Mouse (Mus musculus): Measurements from ENCODE around the gene Cd2bp2.

Gene Cd2bp2

DNA sequence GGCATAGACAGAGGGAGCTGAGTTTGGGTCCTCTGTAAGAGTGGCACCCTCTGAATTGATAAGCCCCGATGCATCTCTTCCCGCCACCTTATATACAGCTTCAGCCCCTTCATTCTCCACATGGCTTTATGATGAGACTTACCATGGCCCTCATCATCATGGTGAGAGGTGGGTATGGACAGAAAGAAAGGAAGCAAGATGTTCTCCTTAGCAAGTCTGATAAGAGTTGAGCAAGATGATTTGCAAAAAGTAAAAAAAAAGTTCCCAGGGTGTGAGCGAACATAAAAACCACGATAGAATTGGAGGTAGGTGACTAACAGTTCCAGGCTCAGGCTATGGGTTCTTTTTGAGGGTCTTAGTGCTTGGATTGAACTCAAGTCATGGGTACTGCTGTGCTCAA lies 22.8 kb upstream of the Cd2bp2 start:
- intact Hi-C loops (cut with DNase I): no loop called here

DNA sequence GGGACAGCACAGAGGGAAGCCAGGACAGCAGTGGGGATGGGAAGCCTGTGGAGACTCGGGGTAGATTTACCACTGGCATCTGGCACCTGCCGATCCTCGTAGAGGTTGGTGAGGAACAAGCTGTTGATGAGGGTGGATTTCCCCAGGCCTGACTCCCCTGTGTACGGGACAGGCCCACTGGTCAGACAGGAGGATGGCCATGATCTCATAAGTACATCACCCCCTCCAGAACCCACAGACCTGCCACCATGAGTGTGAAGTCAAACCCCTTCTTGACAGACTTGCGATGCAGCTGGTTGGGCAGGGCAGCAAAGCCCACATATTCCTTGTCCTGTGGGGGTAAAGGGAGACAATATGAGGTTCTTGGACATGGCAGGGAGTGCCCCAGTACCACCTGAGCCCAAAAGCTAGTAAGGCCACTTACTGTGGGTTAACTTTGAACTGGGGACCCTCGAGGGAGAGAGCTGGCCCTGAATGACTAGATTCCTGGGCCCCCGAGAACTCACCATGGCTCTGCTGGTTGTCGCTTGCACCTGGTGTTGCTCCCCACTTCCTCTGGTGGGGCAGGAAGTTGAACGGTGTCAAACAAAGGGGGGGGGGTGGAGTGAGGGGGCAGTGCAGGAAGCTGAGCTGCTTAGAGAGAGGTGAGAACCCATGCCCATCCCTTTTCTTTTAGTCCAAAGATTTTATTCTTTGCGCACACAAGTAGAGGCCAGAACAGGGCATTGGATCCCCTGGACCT lies 22.2 kb upstream of the Cd2bp2 start:
- intact Hi-C loops (cut with DNase I): no loop called here

DNA sequence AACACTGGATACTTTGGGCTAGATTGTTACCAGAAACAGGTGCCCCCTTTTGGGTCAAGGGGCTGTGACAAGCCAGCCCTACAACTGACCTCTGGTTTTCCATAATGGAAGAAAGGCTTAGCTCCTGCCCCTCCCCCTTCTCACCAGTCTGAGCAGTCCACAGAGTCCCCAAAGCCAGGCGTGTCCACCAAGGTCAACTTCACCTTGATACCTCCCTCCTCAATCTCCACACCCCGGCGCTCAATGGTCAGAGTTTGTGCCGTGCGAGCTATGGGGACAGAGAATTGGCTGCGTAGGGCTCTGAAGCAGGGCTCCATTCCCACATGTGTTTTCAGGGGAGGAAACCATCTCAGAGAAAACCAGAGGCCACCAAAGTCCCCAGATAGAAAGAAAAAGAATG lies 21.6 kb upstream of the Cd2bp2 start:
- intact Hi-C loops (cut with DNase I): no loop called here

DNA sequence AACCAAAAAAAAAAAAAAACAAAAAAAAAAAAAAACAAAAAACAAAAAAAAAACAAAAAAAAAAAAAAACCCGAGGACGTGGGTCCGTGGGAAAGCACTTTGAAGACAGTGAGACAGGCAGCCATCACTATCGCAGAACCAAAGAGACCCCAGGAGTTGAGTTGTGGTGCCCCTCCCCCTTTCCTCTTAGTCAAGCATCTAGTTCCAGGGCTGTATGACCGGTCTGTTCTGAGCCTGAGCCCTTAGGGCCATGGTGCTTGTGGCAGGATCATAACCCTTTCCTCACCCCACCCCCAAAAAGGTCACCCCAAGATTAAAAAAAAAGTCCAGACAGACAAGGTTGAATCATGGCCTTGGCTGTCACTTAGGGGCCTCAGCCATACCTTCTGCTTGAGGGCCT lies 20.5 kb upstream of the Cd2bp2 start:
- intact Hi-C loops (cut with DNase I): no loop called here

DNA sequence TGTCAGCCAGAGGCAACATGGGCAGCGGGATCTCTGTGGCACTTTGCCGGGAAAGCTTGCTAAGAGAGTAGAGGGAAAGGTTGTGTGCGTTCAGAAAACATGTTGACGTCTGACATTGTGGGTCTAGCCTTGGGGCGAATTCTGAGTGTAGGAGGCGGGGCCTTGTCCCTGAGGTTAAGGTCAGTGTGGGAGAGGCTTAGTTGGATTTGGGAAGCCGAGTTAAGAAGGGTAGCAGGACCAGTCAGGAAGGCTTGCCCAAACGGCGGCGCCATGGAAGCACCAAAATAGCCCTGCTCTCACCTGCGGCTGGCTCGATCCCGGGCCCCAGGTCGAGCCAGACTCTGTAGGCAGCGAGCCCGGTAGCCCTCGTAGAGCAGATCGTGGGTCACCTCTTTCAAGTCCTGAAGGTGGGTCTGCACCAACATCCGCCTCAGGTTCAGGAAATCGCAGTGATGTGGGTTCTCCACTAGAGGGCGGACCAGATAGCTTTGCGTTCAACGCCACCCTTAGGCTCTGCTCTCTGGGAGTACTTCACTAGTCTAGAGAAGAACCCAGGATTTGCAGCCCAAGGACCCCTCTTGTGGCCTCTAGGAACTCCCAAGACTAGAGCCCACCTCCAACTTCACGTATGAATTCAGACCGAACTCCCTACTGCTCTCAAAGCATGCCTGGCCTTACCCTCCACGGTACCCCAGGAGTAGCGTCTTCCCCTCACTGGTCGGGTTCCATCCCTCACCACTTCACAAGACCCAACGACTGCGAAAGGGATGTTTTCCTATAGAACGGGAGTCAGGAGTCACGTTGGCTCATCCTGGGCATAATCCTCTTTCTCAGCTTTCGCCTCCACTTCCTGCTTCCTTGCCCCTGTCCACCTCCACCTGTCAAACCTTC lies 19.4 kb upstream of the Cd2bp2 start:
- intact Hi-C loops (cut with DNase I): no loop called here

DNA sequence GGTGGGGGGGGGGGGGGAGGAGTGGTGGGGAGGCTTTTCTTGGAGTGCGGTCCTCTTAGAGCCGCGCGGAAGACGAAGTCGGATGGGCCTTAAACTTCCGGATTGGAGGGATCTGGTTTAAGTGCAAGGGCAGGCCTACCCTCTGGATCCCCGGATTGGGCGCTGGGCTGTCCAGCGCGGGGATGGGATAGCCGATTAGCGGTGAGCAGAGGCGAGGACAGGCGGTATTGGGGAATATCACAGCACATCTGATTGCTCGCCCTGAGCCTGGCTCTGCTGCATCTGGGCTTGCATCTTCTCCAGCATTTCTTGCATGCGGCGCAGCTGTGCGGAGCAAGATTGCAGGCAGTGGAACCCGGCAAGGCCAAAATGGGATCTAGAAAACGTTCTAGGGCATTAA lies 18.7 kb upstream of the Cd2bp2 start:
- intact Hi-C loops (cut with DNase I): no loop called here

DNA sequence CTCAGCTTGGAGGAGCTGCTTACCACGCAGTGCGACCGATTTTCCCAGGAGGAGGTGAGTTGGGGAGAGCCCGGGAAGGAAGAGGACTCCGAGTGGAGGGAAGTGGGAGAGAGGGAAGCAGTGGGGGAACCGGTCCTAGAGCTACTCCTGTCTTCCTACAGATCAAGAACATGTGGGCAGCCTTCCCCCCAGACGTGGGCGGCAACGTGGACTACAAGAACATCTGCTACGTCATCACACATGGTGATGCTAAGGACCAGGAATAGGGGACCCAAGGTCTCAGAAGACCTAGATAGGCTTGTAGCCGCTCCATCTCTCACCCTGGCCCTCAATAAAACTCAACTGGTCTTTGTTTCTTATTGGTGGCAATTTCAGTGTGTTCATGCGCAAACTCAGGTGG lies 18.1 kb upstream of the Cd2bp2 start:
- intact Hi-C loops (cut with DNase I): no loop called here

DNA sequence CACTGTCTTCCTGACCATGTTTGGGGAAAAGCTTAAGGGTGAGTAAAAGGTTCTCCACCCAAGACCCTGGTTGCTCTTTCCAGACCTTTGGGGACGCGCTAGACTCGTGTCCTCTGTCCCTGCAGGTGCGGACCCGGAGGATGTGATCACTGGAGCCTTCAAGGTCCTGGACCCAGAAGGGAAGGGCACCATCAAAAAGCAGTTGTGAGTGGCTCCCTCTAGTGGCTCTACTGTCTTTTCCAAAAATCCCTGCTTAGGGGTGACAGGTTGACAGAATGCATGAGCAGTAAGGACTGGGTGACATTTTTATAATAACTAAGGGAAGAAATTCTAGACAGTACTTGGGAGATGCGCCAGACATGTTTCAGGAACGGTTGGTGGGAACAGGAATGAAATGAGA lies 17.6 kb upstream of the Cd2bp2 start:
- intact Hi-C loops (cut with DNase I): no loop called here

DNA sequence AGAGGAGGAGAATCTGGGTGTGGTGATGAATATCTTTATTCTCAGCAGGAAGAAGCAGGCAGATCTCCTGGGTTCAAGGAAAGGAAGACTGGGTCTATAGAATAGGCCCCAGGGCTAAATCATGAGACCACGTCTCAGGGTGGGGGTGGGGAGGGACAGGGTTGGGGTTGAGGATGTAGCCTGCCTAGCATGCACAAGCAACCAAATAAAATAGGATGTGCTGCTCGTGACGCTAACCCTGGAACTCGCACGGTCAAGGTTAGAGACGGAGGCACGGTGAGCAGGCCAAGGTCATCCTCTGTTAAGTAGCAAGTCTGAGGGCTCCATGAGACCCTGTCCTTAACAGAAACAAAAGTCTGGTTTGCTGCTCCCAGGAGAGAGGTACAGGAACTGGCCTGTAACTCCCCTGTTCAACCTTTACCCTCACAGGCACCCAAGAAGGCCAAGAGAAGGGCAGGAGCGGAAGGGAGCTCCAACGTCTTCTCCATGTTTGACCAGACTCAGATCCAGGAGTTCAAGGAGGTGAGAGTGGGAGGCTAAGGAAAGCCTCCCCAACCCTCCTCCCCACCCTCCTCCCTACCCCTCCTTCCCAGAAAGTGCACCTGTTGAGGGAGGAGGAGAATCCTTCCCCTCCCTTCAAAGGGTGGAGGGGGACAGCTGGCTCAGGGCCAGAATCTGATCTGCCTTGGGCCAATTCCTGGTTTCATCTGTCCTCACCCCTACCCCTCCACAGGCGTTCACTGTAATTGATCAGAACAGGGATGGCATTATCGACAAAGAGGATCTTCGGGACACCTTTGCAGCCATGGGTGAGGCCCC lies 16.8 kb upstream of the Cd2bp2 start:
- intact Hi-C loops (cut with DNase I): no loop called here

DNA sequence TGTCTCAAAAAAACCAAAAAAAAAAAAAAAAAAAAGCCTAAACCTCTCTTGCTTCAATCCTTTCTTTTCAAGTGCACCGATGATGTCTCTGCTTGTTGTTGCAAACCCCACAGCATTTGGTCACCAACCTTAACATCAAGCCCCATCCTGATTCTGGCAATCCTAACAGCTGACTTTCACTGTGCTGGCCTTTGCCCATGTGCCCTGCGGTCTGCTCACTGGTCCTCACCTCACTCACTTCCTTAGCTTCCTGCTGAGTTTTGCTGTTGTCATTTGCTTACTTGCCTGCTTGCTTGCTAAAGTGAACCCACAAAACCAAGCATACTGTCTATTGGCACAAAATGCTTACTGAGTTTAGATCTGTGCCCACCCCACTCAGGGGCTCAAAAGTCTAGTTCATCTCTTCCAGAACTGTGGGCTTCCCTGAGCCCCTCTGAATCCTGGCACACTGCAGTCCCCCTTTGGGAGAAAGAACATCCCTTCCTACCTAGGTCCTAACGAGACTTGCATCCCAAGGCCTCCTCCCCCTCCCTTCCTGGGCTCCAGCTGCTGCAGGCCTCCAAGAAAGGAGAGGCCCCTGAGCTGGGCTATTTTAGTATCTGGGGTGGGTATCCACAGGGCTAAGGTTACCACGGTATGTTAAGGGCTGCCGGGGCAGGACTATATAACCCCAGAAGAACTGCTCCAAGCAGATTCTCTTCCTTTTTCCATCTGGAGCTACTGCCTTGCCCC lies 15.3 kb upstream of the Cd2bp2 start:
- intact Hi-C loops (cut with DNase I): no loop called here

DNA sequence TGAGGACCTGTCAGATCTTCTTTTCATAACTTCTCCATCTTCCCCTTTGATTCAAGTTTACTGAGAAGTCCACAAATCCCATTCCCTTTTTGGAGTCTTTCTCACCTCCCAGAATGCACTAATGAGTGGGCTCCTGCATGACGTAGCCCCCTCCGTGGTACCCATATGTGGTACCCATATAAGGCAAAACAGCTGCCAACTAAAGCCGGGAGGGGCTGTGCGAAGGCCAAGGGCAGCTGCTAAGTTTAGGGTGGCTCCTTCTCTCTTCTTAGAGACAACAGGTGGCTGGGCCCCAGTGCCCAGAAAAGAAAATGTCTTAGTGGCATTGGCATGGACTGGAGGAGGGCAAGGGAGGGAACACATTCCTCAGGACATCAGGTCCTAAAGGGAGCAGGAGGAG lies 14.4 kb upstream of the Cd2bp2 start:
- intact Hi-C loops (cut with DNase I): no loop called here

DNA sequence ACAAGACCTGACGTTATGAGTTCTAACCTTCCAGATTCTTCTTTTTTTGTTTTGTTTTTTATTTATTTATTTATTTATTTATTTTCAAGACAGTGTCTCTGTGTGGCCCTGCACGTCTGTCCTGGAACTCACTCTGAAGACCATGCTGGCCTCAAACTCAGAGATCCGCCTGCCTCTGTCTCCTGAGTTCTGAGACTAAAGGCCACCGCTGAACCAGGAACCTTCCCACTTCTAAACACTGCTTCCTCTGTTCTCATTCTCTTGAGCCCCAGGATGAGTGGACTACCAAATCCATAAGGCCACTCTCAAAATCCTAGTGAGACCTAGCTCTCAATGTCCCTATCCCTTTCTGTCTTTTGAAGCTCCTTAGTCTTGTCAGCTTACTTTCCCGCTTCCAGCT lies 14.0 kb upstream of the Cd2bp2 start:
- intact Hi-C loops (cut with DNase I): no loop called here

DNA sequence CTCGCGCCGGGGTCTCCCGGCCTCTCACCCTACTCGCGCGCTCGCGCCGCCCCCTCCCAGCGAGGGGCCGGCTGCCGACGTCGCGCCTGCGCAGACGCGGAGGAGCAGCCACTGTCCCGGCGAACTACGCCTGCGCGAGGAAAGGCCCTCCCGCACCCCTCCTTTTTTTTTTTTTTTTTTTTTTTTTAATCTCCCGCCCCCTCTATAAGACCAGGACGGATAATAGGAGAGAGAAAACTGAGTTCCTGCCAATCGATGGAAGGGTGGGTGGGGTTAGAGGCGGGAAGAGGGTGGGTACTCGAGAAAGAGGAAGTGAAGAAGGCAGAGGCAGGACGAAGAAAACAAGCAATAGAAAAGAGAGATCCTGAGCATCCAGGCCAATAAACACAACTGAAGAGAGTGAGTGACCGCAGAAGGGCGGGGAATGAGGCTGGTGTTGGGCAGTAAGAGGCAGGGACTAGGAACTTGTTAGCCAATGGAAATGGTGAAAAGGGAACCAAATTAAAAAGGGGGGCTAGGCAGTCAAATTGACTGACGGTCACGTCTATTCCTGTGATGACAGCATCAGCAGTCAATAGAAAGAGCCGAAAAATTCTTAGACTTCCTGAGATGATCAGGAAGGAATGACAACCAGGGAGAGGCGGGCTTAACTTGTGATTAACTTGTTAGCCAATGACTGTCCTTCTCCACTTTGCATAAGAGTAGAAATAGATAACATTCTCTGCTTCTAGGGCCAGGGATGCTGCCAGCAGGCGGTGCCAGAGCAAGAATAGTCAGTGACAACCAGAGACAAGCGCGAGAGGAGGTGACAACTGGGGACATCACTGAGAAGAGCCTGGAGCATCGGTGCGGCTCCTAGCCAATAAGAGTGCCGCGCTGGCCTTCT lies 12.9 kb upstream of the Cd2bp2 start, which contains the start of gene Mylpf:
TSS of gene Mylpf (plus strand) at position 338 of the 886 bp plus-strand sequence.
- intact Hi-C loops (cut with DNase I): no loop called here

DNA sequence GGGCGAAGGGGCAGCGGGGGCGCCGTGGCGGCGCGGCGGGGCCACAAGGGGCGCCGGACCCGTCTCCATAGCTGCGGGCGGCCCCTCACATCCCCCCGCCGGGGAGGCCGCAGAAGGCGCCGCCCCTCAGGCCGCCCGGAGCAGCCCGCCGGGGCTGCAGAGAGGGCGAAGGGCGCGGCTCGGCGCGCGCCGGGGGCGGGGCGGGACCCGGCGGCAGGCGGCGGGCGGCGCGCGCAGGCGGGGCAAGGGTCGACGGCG lies 12.4 kb upstream of the Cd2bp2 start, which contains the start of gene Tbc1d10b:
TSS of gene Tbc1d10b (minus strand) at position 174 of the 258 bp plus-strand sequence.
- intact Hi-C loops (cut with DNase I): no loop called here

DNA sequence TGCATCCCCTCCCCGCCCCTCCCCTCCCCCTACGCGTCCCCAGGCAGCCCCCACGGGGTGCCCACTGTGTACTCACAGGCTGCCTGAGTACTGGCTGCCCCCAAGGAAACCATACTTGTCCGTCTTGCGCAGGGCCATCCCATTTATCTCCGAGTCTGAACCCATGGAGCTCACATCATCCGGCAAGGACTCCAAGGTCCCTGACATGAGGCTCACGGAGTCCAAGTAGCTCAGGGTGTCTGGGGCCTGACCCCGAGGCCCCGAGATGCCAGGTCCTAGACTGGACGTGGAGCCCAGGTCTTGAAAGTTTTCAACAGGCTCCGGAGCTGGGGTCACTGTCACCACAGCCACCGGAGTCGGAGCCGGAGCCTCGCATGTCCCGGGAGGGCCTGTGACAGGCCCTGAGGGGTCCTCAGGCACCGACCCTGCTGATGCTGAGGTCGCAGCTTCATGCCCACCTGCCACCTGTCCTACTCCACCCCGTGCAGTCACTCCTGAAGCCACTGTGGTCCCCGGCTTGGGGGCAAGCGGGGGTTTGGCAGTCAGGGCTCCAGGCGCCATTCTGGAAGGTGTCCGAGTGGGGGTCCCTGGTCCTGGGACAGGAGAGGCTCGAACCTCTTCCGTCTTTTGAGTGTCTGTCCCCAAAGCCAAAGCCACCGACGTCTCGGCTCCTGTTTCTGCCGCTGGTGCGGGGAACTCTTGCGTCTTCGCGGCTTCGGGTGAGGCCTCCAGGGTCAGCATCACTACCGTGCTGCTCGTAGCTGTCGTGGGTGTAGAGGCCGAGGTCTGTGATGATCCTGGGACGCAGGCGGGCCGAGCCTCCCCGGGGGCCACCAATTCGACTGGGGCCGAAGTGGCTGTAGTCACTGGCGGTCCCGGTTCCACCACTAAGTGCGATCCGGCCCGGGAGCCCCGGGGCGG lies 11.8 kb upstream of the Cd2bp2 start:
- intact Hi-C loops (cut with DNase I): no loop called here

DNA sequence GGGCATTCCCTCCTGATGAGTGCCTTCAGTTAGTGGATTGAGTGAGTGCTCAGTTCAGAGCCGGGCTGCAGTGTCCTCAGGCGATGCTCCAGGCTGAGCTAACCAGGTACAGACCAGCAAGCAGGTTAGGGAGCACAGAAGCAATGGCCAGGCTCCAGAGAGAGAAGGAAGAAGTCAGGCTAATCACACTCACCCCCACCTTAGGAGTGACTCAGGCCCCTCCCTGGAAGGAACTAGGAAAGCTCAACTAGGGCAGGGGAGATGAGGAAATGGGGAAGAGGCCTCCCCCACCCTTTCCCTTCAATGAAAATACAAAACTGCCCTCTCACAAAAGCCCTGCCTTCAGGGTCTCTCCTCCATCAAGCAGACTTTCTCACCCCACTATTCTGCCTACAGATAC lies 10.8 kb upstream of the Cd2bp2 start:
- intact Hi-C loops (cut with DNase I): no loop called here

DNA sequence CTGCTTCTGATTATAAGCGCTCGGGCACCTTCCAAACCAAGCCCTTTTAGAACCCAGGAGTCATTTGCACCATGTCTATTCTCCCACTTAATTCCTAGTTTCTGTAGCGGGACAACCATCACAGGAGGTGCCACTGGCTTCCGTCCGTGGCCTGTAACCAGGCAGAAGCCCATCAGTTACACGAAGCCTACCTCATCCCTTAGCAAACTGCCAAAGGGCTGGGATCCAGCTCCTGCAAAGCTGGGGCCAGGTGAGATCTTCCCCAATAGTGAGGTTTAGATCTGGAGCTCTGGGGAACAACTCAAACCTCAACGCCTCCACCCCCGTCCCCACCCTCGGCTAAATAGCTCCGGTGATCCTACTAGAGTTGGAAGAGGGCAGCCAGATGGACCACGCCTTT lies 634 bp upstream of the Cd2bp2 start:
- intact Hi-C loops (cut with DNase I): no loop called here

DNA sequence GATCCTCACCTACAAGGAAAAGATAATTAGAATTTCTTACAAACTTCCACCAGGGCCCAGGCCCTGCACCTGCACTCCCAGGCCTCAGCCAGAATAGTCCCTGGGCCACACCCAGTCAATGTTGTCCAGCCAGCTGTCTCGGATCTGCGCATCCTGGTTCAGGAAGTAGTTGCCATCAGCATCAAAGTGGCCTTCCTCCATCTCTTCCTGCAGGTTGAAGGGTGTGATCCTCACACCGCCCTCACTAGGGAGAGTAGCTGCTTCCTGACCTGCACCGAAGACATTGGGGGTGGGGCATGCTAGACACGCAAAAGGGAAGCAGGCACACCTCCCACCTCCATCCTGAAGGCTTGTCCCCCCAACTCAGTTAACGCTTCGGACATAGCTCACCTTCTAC lies 1.2 kb downstream of the Cd2bp2 start:
- intact Hi-C loops (cut with DNase I): no loop called here

DNA sequence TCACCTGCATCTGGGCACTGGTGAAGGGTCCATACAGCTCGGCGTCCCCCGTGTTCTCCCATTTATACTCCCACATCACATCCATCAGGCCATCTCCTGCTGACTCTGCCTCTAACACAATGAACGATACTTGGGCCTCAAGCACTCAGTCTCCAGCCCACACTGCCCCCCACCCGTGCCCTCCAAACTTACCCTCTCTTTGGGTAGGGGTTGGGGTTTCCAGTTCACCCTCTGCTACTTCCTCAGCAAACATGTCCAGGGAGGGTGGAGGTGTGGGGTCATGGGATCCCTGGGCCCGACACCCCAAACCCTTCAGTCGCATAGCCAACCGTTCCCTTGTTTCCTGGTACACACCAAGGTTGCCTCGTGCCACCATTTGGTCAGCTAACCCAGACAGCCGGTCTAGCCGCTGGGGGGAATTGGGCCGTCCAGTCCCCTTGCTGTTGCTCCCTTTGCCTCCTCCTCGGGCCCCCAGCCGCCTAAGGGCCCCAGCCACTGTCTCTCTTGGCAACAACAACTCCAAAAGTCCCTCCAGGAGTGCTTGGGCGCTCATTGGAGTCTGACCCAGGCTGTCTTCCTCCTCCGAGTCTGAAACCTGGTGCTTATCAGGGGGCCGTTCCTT lies 1.7 kb downstream of the Cd2bp2 start:
- intact Hi-C loops (cut with DNase I): no loop called here
